Mouse (Mus musculus) megakaryocyte, embryonic 14.5 days (primary cell): ENCODE data around the gene Pdxdc1. TPM values are rescaled to one million over a fixed set of nuclear protein-coding genes. Genes with fewer than 3 reads are reported as not detected.
"Not testable (repeated sequence)": the region's sequence is repeated elsewhere in the genome, so short reads cannot be mapped to it uniquely, and the experiment has no call there.

Source experiments
- H3K27me3 ChIP-seq: replicated peaks from 2 replicates; pipeline ENCODE3; 2012; ENCODE audit warnings: inconsistent platforms
- H3K36me3 ChIP-seq: replicated peaks from 2 replicates; pipeline ENCODE3; 2012; ENCODE audit warnings: low read length, inconsistent platforms, mixed read lengths
- H3K4me1 ChIP-seq: 2 replicates; pipeline ENCODE4 v1.6.1; 2012; ENCODE audit warnings: inconsistent platforms
- H3K4me3 ChIP-seq: replicated peaks from 2 replicates; pipeline ENCODE3; 2012; ENCODE audit warnings: moderate library complexity, mild to moderate bottlenecking, inconsistent platforms
- H3K9me3 ChIP-seq: 2 replicates; pipeline ENCODE4 v1.6.1; 2012; ENCODE audit warnings: inconsistent platforms
- FLI1 ChIP-seq: IDR thresholded peaks from 2 replicates; pipeline ENCODE4 v1.6.1; 2012; ENCODE audit warnings: low read length, inconsistent platforms, mixed read lengths
- GATA1 ChIP-seq: IDR thresholded peaks from 3 replicates; pipeline ENCODE4 v1.6.1; 2012; ENCODE audit warnings: mixed read lengths, low read length, inconsistent platforms, borderline replicate concordance
- polyA plus RNA-seq: library from polyadenylated mRNA; stranded (reverse); fragments of >175 nt; gene quantifications from 2 replicates; pipeline ENCODE4 v1.2.3, GENCODE M21; 2012; ENCODE audit warnings: low replicate concordance; ENCODE audit not compliant: insufficient read depth

The Pdxdc1 gene
- polyA plus RNA-seq, 1 experiment: 11.4 TPM

DNA sequence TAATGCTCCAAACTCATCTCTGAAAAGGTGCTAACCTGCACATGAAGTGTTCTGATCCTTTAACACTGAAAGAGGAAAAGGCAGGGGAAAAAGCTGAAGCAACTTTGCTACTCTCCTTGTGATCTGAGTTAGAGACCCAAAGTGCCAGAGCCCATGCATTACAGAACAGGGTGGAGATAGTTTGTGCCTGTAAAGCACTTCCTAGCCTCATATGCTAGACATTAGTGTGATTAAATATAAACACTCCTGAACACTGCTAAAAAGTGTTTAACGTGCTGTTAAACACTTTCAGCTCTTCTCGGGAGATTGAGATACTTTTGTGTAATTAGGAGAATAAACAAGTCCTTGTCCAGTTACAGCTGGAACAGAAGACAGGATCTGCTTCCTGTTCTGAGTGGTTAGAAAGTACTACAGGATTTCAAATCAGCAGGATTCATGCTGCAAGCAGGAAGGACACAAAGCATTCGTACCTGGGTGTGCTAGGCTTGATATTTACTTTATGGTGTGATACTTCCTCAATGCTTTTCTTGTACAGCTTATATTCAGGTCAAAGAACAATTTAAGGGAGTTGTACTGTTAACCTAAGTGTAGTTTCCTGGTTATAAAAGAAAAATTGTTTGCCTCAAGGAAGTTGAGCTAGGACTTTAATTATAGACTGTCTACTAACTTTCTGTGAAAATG, 19.7 kb downstream of the Pdxdc1 start:
- TF ChIP-seq GATA1: no peak
- TF ChIP-seq FLI1: no peak
- Histone ChIP-seq H3K27me3 (no peaks in the 10 kb centered on the region), H3K9me3 (no peaks in the 10 kb centered on the region), H3K36me3 (peaks cover 25% of the 10 kb centered on the region), H3K4me1 (peaks cover 12% of the 10 kb centered on the region), H3K4me3 (no peak overlapping the region)

DNA sequence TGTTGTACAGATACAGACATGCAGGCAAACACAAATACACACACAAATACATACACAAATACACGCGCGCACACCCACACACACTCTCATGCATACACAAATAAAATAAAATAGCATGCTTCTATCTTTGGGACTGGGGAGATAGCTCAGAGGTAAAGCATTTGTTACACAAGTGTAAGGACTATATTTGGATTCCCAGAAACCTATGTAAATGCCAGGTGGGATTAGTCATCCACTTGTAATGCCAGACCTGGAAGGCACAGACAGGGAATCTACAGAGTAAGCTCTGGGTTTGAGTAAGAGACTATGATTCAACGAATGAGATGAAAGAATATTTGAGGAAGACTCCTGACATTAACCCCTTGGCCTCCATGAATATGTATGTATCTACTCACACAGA, 27.4 kb downstream of the Pdxdc1 start:
- H3K9me3 ChIP-seq: no peaks in the 10 kb centered on the region
- H3K4me1 ChIP-seq: no peaks in the 10 kb centered on the region
- H3K27me3 ChIP-seq: no peaks in the 10 kb centered on the region
- TF ChIP-seq FLI1 (no peak), GATA1 (no peak)
- H3K36me3 ChIP-seq: peaks cover 65% of the 10 kb centered on the region
- H3K4me3 ChIP-seq: no peak overlapping the region

DNA sequence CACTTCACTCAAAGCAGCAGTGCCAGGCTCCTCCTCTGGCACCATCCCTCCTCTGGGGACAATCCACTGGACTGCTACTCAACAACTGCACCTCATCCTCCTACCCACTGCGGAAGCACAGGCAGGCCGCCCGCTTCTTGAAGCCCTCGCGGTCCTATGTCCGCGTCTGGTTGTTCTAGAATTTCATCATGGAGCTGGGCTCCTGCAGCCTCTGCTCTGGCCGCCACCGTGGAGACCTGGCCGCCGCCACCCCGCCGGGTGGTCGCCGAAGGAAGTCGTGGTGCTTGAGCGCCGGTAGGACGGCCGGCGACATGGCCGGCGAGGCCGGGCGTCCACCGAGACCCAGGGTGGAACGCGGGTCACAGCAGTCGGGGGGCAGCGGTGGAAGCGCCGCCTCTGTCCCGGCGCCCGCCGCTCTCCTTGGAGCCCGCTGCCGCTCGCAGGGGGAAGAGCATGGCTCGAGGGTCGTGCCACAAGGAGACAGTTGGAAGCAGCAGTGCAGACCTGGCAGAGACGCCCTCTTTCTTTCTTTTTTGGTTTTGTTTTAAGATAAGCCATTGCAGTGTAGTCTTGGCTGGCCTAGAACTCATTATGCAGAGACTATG, 34.9 kb downstream of the Pdxdc1 start:
- Histone ChIP-seq H3K27me3 (no peaks in the 10 kb centered on the region), H3K9me3 (no peaks in the 10 kb centered on the region), H3K4me1 (no peaks in the 10 kb centered on the region; the same call in 1 of the 2 replicates), H3K4me3 (no peak overlapping the region), H3K36me3 (peaks cover 59% of the 10 kb centered on the region)
- TF ChIP-seq GATA1: no peak
- TF ChIP-seq FLI1: no peak

DNA sequence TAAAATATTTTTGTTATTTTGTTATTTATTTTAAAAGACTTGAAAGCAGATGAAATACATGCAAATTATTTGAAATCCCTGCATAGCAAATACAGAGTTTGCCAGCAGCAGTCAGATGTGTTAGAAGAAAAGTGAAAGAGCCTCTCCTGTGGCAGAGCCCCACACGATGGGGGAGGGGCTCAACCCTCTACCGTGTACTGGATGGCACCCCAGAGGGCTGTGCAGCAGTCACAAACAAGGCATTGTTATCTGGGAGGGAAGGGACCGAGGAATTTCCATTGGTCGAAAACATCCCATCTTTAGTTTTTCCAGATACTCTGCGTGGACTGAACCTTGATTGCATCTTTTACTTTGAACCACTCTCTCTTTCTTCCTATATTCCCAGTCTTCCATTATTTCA, 35.5 kb downstream of the Pdxdc1 start:
- H3K9me3 ChIP-seq, H3K4me1 ChIP-seq, H3K27me3 ChIP-seq, H3K4me3 ChIP-seq: not testable (repeated sequence)
- peaks cover 65% of the 10 kb centered on the region for H3K36me3 ChIP-seq

DNA sequence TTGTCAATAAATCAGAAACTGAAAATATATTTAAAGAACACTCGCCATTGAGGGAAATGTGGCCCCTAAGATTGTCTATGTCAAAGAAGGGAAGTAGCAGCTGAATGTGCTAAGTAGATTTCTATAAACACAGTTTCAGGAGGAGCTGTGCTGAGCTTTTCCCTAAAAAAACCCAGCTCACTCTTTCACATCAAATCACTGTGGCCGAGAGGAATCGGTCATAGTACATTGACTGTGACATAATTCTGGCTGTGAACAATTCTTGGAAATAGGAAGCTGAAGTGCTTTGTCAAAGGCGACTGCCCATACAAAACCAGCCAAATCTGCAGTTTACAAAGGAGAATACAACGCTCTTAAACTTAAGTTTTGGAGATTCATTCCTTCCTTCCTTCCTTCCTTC, 36.3 kb downstream of the Pdxdc1 start:
- H3K4me1 ChIP-seq: no peaks in the 10 kb centered on the region; the same call in 1 of the 2 replicates
- TF ChIP-seq FLI1 (no peak), GATA1 (no peak)
- no peak overlapping the region for H3K4me3 ChIP-seq
- no peaks in the 10 kb centered on the region for H3K27me3 ChIP-seq
- no peaks in the 10 kb centered on the region for H3K9me3 ChIP-seq
- H3K36me3 ChIP-seq: peaks cover 61% of the 10 kb centered on the region

DNA sequence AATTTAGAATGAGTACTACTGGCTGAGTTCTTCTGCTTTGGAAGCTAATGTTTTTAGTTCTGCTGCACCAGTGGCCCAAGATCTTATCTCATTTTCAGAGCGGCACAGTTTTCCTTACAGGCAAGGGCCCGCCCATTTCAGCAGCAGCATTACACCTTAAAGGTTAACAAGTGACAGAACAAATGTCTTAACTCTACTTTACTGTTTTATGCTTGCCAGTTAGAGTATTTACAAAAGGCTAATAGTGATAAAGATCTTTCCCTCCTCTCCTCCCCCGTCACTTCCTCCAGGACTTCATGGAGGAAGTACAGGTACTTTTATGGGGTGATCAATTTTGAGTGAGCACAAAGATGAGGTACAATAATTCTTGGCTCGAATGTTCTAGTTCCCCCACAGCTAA, 36.9 kb downstream of the Pdxdc1 start:
- Histone ChIP-seq H3K4me1 (no peaks in the 10 kb centered on the region; the same call in 1 of the 2 replicates), H3K9me3 (no peaks in the 10 kb centered on the region), H3K27me3 (no peaks in the 10 kb centered on the region), H3K36me3 (peaks cover 64% of the 10 kb centered on the region), H3K4me3 (no peak overlapping the region)
- no peak for TF ChIP-seq FLI1
- no peak for TF ChIP-seq GATA1

DNA sequence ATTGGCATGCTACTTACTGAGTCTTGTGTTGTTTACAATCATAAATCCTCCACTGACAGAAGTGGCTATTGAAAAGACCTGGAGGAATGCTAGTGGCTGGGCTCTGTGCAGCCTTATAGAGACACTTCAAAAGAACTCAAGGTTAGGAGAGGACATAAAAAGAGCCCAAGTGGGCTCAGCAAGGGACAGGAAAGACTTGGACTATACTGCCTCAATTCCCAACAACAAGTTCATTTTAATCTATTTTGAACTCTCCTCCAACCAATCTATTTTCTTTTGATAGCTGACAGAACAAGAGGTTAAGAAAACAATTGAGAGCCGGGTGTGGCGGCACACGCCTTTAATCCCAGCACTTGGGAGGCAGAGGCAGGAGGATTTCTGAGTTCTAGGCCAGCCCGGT, 49.0 kb downstream of the Pdxdc1 start:
- H3K4me1 ChIP-seq: peaks cover 8% of the 10 kb centered on the region
- no peaks in the 10 kb centered on the region for H3K9me3 ChIP-seq
- TF ChIP-seq FLI1: no peak
- TF ChIP-seq GATA1: no peak
- no peaks in the 10 kb centered on the region for H3K27me3 ChIP-seq
- H3K4me3 ChIP-seq: no peak overlapping the region
- peaks cover 68% of the 10 kb centered on the region for H3K36me3 ChIP-seq

DNA sequence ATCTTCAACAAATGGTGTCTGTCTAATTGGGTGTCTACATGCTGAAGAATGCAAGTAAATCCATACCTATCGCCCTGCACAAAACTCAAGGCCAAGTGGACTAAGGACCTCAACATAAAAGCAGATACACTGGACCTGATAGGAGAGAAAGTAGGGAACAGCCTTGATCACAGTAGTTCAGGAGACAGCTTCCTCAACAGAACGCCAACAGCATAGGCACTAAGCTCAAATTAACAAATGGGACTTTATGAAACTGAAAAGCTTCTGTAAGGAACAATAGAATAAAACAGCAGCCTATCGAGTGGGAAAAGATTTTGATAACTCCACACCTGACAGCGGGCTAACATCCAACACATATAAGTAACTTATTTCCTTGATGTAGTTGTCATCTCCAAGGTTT, 51.5 kb downstream of the Pdxdc1 start:
- Histone ChIP-seq H3K4me3 (no peak overlapping the region), H3K4me1 (peaks cover 12% of the 10 kb centered on the region), H3K27me3 (no peaks in the 10 kb centered on the region), H3K9me3 (no peaks in the 10 kb centered on the region), H3K36me3 (peaks cover 60% of the 10 kb centered on the region)
- TF ChIP-seq FLI1: no peak
- TF ChIP-seq GATA1: no peak

DNA sequence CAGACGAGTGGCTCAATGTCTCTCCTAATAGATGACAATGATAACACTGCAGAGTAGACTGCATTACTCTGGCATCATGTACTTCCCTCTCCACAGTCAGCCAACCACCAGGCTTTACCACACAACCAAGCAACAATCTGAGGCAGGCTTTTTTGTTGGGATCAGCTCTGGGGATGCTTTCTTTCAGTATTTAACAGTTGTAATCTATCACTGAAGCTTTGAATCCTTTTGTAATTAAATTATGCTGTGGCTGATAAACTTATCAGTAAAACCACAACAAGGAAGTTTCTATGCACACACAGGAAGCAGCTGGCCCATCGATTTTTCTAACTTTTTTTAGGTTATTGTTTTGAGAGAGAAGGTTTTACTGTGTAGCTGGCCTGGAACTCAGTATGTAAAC, 54.6 kb downstream of the Pdxdc1 start:
- H3K36me3 ChIP-seq: peaks cover 63% of the 10 kb centered on the region
- TF ChIP-seq GATA1: no peak
- no peak for TF ChIP-seq FLI1

DNA sequence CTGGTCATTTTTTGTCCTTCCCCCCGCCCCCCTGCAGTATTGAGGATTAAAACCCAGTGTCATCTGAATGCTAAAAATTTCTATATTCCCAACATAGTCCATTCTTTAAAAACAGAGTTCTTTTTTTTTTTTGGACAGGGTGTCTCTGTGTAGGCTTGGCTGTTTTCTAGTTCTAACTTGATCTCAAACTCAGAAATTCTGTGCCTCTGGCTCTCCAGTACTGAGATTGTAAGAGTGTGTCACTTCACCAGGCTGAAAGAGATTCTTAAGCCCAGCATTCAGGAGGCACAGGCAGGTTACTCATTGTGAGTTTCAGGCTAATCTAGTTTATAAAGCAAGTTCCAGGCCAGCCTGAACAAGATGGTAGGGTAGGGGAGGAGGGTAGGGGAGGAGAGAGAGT, 56.3 kb downstream of the Pdxdc1 start:
- Histone ChIP-seq H3K4me3 (no peak overlapping the region), H3K36me3 (peaks cover 66% of the 10 kb centered on the region), H3K4me1 (peaks cover 16% of the 10 kb centered on the region), H3K27me3 (no peaks in the 10 kb centered on the region), H3K9me3 (no peaks in the 10 kb centered on the region)
- TF ChIP-seq FLI1 (no peak), GATA1 (no peak)

More for the DNA sequence above, 54.6 kb downstream of the Pdxdc1 start:
- Histone ChIP-seq H3K9me3 (no peaks in the 10 kb centered on the region), H3K4me3 (no peak overlapping the region), H3K4me1 (peaks cover 16% of the 10 kb centered on the region), H3K27me3 (no peaks in the 10 kb centered on the region)

DNA sequence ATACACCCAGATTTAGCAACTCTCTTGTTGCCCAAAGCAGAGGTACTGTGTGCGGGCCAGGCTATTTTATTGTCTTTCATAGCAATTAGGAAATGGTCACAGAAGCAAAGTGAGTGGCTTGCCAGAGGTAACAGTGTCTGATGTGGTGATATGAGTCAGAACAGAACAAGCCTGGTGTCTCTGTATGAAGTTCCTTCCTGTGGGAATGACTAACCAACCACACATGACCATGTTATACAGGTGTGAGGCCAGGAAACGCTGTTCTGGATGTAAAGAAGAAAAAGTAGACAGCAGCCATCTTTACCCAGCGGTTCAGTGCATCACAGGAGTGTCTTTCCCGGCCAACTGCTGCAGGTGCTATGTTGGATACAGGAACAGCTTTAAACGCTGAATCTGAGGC, 57.9 kb downstream of the Pdxdc1 start:
- no peaks in the 10 kb centered on the region for H3K27me3 ChIP-seq
- TF ChIP-seq FLI1 (no peak), GATA1 (no peak)
- no peaks in the 10 kb centered on the region for H3K9me3 ChIP-seq
- H3K4me1 ChIP-seq: peaks cover 16% of the 10 kb centered on the region
- peaks cover 79% of the 10 kb centered on the region for H3K36me3 ChIP-seq
- no peak overlapping the region for H3K4me3 ChIP-seq
